Mouse (Mus musculus) activated CD4-positive, CD25-positive, alpha-beta regulatory T cell, adult 4 months (primary cell): ENCODE measurements at regions not wholly inside any gene's neighbourhood (a gene's known extent, or its start where the extent isn't known, plus 50 kb on each side); places are given as distances from the start of the nearest gene placed in this dataset.
A peak's percentile ranks its signal among the peaks of the same experiment; 100 is the strongest.

ENCODE experiments used
- ATAC-seq: one replicate; pipeline ENCODE4 v1.8.0; 2017

DNA sequence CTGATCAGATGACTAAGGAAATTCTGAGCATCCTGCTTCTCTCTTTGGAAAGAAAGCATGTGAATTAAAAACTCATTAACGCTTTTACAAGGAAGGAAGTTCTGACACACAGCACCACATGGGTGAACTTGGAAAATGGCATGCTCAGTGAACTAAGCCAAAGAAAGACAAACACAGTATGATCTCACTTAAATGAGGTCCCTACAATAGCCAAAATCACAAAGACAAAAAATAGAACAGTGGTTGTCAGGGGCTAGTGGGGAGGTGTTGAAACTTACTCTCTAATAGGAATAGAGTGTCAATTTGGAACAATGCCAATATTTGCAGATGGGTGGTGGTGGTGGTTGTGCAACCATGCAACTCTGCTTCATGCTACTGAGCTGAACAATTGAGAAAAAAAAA lies 172.7 kb upstream of the Prkcq start:
- no peak for ATAC-seq

DNA sequence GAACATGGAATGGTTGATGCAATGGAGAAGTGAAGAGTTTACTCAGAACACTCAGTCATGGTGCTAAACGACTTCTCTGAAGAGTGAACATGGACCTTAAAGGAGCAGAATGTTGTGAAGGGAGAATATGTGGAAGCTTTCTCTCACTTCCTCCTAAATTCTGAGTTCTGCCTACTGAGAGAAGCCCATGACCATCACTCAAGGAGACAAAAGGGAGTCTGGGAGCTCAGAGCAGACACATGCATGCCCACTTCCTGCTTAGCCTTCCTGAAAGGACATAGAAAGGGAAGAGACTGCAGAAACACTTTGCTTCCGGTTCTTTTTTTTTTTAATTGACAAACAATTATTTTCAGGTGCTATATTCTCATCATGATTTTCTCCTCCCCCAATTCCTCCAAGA lies 166.1 kb upstream of the Prkcq start:
- ATAC-seq = no peak

DNA sequence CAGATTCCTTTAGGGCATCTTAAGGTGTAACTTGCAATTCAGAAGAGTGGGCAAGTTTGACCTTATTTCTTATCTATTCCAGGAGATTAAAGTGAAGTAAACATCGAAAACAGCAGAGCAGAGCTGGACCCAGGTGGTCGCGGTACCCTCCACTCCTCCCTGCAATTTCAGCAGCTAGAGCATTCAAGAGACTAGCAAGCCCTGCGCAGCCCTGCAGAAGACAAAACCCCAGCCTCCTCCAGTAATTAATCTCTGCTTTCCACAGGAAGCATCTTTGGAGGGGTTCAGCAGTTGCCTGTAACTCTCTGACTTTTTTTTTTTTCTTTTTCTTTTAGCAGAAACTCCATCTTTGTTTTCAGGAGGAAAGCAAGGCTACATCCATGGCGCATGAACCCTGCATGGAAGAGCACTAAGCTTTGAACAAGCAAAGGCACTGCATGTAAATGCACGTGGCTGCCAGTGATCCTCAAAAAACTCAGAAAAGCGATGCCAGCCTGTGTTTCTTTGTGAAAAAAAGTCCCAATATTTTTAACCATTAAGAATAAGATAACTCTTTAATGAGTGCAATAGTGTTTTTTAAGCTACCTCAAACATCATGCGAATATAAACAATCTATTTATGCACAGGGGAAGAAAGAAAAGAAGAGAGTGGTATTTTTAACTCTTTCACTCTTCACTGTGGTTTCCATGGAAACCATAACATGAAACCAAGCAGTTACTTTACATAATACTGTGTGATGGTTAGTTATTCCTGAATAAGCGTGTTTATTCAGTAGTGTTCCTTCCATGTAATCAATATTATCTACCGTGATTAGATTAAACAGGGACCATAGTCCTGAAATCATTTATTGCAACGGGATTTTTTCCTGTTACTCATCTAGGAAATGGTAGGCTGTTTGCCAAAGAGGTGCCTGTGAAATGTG lies 160.6 kb upstream of the Prkcq start:
- ATAC-seq = no peak

DNA sequence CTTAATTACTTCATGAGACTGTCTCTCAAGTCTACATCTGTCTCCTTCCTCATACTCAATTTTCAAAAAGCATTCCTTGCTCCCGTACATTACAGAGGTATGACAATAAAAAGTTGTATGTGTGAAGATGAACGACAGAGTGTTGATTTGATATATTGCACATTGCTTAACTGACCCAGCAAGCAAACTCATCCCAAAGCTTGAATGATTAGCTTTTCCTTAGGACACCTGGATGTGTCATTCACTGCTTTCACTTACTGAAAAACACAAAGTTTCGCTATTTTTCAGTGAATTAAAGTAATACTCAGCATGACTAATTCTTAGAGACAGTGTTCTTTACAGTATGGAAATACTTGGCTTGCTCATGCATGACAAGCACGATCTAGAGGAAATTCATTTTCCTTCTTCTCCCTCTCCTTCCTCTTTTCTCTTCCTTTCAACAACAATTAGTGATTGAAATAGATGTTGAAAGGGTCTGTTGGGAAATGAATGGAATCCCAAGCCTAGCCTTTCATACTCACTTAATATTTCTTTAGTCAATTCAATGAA lies 159.5 kb upstream of the Prkcq start:
- ATAC-seq = no peak

DNA sequence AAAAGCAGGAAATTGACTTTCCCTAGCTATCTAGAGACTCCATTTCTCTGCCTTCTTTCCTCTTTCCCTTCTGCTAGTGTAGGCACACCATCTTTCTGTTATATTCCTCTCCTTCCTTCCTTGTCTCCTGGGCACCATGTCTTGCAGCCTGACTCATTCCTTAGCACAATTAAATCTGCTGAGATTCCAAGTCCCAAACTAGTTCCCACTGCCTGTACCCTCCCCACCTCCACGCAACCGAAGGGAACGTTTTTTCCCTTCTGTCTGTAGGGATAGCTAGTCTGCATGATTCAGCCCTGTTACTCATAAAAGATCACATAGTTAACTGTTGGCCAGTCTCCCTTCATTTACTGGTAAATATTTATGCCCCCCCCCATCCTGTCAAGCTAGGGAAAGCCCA lies 158.8 kb upstream of the Prkcq start:
- no peak for ATAC-seq

DNA sequence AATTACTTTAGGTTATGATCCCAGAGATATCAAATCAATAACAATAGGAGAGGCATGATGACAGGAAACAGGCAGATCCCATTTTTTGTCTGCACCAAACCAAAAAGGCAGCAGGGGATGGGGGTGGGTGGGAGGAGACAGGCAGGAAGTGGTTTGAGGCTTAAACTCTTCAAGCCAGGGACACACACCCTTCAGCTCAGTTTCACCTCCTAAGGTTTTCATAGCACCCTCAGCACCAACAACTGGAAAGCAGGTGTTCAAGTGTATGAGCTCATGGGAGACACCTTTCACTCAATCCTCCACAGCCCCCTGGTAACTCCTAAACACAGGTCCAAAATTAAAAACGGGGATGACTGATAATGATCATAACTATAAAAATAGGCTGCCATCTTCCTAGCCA lies 155.5 kb upstream of the Prkcq start:
- ATAC-seq = peak; percentile 86

DNA sequence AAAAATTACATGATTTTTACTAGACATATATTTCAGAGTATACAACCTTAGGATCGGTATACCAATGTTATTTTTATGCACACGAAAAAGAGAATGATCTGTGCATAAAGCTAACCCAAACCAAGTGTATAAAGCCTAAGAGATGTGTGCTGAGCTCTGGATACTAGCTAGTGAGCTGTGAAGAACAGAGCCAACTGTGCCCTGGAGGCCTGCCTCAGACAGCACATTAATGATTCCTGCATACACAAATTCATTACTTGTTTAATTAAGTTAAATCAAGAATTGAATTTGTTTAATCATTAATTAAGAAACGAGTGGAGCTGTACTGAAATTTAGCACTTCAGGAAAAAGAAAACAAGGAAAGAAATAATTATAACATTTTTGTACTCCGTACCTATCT lies 139.0 kb upstream of the Prkcq start:
- ATAC-seq = no peak

DNA sequence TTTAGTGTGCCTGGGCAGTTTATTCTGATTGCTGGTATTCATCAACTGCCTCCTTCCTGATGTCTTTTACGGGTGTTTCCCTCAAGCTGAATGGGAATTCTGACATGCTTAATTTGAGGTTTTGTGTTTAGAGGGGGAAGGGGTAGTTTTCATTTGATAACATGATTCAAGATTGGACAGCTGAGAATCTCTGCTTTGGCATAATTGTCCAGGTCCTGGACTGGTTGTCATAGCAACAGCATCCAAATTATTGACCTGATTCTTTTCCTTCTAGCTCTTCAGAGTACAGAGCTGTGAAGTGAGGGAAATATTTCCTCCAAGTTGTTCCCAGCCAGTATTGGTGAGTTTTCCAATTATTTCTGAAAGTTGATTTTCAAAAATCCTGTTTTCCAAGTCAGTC lies 137.7 kb upstream of the Prkcq start:
- ATAC-seq = no peak

DNA sequence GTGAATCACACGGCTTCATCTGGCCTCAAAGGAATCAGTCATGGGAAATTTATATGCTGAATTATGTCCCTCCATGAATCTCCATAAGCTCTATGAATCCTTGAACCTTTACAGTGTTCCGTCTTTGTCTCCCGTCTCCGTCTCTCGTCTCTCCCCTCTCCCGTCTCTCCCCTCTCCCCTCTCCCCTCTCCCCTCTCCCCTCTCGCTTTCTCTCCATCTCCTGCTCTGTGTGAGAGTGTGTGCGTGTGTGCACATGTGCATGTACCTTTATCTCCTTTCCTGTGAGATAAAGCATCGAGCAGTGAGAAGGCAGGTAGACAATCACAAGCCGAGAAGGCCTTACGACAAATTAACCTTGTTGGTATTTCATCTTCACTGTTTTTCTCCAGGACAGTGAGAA lies 134.6 kb upstream of the Prkcq start:
- no peak for ATAC-seq

DNA sequence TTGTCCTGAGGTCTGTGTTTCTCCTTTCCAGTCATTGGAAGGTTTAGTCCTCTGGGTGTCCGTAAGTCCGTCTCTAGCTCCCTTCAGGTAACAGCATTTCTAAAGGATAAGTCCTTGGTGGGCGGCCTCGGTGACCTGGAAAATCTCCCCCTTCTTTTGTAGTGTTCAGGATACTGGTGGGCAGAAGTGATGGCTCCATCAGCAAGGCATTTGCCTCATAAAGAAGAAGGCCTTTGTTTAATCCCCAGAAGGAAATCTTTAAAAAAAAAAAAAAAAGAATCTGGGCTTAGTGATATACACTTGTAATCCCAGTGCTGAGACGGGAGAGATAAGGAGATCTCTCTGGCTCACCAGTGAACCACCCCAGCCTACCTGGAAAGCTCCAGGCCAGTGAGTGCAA lies 133.5 kb upstream of the Prkcq start:
- ATAC-seq = no peak

DNA sequence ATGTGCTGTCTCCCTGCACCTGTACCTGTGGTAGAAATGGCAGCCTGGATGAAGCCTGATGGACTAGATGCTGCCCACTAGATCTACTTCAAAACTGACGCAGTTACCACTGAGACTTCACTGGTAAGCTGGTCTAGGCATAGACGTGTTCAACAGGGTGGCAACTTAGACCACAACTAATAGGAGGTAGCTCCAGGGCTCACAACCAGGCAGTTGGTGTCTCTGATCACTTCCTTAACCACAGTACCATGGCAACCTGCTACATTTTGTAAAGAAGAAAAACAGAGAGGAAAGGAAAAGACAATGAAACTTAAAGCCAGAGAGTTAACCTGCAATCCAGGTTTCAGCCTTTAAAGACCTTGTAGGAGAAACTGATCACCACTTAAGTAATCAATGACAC lies 131.9 kb upstream of the Prkcq start:
- peak; percentile 57 for ATAC-seq

DNA sequence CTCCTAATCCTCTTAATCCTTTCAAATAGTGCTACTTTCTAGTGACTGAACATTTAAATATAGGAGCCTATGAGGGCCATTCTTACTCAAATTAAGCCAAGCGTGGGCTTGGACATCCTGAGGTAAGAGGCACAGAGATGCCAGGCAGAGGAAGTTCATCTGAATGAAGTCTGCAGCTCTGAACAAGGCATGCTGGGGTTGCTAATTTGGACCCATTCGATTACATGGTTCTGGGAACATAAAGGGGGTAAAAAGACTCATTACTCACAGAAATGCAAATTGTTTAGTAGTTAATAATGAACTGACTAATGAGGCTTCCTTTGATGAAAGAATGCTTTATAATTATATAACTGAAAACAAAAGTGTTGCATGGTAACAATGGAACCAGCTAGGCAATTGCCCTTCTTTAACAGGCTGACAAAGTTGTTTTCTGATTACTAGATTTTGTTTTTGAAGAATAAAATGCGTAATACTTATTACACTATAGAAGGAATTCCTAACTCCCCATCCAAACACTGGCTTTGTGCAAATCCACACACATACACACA lies 127.1 kb upstream of the Prkcq start:
- no peak for ATAC-seq

DNA sequence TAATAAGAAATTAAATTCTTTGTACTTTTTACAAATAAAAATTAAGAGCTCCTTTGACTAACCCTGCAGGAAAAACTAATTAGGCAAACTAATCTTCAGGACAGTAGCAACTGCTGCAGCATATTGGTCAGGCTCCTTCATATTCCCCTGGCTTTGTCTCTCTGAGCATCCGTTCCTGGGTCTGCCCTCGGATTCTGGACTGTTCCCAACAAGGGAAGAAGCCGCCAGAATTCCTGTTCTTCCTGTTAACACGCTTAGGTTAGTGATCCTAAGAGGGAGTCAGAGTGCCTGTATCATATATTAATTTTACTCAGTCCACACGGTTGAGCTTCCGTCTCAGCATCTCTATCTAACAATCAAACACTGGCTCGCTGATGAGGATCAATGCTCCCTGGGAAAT lies 120.3 kb upstream of the Prkcq start:
- no peak for ATAC-seq

DNA sequence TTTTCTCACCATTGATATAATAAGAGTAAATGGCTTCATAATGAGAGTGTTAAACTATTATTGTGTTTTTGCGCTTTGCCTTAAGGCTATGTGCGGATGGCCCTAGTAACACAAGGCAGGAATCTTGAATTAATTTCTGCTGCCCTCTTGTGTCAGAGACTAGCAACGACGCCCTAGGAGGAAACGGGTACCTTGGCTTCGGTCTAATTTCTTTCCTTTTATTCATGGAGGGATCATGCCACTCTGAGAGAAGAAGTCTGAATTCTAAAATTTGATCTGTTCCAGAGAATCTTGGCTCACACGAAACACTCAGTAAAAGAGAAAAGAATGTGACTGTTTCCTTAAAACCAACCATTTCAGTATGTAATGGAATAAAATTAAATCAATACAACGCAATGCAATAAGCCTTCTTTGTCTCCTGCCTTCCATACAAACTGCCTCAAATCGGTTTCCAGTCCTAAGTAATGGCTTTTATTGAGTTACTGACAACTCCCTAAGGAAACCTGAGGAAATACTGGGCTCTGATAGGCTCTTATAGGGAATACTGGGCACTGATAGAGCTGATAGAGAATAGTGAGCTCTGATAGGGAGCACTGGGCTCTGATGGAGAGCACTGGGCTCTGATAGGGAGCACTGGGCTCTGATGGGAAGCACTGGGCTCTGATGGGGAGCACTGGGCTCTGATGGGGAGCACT lies 112.0 kb upstream of the Prkcq start:
- peak; percentile 54 for ATAC-seq

DNA sequence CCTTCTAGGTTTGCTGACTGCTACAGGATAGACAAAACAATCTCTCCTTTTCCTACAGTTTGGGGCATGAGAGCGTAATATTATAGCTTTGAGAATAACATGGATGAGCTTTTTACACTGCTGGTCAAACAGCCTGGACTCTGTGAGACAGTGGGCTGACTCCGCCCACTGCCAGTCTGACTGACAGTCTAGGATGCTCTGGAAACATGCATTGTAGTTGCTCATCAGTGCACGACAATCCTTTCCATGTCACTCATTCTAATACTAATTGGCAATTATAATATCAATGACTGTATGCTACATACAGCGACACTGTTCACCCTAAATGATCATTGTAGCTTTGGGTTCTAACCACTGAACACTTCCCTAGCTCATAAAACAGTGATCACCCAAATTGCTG lies 104.5 kb upstream of the Prkcq start:
- no peak for ATAC-seq

DNA sequence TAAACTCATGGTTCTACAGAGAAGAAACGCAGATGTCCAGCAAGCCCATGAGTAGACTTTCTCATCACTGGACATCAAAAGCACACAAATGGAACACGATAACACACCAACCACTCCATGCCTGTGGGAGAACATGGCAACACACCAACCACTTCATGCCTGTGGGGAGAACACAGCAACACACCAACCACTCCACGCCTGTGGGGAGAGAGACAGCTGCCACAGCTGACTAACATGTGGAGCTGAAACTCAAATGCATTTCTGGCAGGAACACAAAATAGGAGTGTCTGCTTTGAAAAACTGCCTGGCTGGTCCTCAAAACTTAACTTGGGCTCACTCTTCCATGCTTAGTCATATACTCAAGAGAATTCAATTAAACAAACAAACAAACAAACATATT lies 88.4 kb upstream of the Prkcq start:
- no peak for ATAC-seq

DNA sequence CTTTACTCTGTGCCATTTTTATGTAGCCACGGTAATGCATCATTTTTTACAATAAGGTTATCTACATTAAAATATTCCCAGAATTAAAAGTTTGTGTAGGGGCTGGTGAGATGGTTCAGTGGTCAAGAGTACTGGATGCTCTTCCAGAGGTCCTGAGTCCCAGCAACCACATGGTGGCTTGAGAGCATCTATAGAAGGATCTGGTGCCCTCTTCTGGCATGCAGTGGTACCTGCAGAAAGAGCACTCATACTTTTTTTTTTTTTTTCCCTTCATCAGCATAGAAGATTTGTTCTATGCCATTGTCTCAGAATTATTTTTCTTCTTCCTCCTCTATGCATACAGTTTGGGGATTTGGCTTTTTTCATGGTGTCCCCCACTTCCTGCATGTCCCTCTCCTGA lies 84.9 kb upstream of the Prkcq start:
- ATAC-seq = no peak

DNA sequence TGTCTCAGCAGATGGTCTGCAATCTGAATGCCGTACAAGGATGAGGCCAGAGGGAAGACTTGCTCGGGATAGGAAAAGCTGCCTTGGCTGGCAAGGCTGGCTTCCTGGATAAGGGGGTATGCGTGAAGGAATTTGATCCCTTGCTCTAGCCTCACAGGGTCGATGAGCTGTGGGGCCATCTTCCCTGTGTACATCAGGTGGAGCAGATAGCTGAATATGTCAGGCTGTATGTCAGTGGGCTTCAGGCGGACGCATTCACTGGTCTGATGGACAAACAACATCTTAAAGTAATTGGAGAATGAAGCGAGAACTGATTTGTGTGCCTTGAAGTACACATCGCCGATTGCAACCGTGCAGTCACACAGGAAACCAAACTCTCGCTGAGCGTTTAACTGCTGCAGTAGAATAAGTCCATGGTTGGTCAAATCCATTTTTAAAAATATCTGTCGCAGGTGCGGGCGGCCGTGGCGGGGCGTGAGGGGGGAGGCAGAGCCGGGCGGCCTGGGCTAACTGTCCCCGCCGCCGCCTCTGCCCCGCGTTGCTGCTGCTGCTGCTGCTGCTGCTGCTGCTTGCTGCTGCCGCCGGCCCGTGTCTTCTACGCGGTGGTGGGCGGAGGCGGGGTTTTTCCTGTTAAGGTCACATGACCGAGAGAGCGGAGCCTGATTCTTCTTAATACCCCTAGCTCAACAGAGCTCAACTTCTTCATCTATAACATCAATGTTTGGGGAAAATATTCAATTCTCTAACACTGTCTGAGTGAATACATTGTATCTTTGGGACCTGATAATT lies 71.9 kb upstream of the Prkcq start:
- peak; percentile 93 for ATAC-seq

DNA sequence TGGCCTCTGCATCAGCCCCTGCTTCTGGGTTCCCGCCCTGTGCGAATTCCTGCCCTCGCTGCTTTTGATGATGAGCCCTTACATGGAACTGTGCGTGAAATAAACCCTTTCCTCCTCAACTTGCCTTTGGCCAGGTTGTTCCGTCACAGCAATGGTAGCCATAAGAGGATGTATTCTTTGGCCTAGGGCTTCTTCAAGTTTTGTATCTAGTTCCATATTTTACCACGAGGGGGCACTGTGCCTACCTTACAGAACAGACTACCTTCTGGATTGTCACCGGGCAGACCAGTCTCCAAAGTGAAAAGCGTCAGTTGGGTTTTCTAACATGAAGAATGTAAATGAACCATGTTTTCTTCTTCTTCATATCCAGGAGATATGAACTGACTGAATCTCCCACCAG lies 58.7 kb upstream of the Prkcq start:
- ATAC-seq = peak; percentile 82

DNA sequence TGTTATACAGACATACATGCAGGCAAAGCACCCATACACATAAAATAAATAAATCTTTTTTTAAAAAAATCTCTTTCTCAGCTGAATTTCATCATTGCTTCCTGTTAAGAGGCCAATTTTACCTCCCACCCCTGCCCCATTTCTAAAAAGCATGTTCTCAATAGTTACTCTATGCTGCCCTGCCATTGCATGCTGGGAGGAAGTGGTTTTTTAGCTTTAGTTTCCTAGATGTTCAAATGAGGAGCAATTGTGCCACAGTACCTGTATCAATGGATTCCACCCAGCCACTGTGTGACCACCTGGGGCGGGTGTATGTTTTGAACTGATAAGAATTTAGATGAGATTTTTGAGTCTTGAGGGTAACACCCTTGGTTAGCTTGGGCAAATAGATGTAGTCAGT lies 53.3 kb upstream of the Prkcq start:
- ATAC-seq = peak; percentile 92

DNA sequence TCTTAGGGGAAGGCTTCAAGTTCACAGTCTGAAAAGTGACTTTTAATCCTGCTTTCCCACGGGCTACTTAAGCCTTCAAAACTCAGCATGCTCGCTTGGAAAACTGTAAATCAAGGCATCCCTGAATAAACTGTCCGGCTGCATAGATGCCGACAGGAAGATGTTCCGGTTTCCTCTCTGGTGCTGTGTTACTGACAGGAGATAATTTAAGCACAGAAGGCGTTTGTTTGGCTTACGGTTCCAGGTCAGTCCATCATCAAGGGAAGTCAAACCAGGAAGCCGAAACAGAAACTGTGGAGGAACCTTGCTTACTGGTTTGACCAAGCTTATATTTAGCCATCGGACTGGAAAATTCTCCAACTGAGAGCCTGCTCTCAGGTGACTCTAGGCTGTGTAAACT lies 52.6 kb upstream of the Prkcq start:
- ATAC-seq = no peak
